Mouse (Mus musculus) small intestine, adult 10 weeks (tissue): ENCODE results near the gene Gm9844. TPM values are rescaled to one million over a fixed set of nuclear protein-coding genes. Genes with fewer than 3 reads are reported as not detected.

Source experiments
- polyA plus RNA-seq: library from polyadenylated mRNA; stranded (reverse); fragments of 350-450 nt; fragmentation: Illumina TruSeq; extraction: RNeasy Lipid Tissue Mini Kit (QIAGEN cat#74804); gene quantifications from one replicate; pipeline ENCODE4 v1.2.3, GENCODE M21; 2014; ENCODE audit warnings: low replicate concordance

The Gm9844 gene
- polyA plus RNA-seq = not detected

GRCm38 (mm10) chr7:24861913-24862312, at the start of gene Gm9844:
Gene Gm9844 (plus strand): TSS chr7:24862213.

GRCm38 (mm10) chr7:24869532-24870165, 7.6 kb downstream of the Gm9844 start, which contains the start of the genes Lypd4 and Dmrtc2:
Gene Lypd4 (minus strand): TSS chr7:24869941.
Gene Dmrtc2 (plus strand): TSS chr7:24870057.

GRCm38 (mm10) chr7:24883896-24884692, 22.1 kb downstream of the Gm9844 start, which contains the start of gene Rps19:
Gene Rps19 (plus strand): TSS chr7:24884371.

GRCm38 (mm10) chr7:24897224-24897623, 35.2 kb downstream of the Gm9844 start, which contains the start of gene Cd79a:
Gene Cd79a (plus strand): TSS chr7:24897381.

GRCm38 (mm10) chr7:24902630-24903443, 40.8 kb downstream of the Gm9844 start, which contains the start of gene Arhgef1:
Gene Arhgef1 (plus strand): TSS chr7:24902912.

Other genes starting within 250 kb of the Gm9844 start
- gene Lypd3, start 225.7 kb upstream of the Gm9844 start, polyA plus RNA-seq = not detected
- not detected for gene Tex101, start 185.5 kb upstream of the Gm9844 start, polyA plus RNA-seq
- not detected for gene BC049730, start 153.0 kb upstream of the Gm9844 start, polyA plus RNA-seq
- gene Gm4763, start 135.3 kb upstream of the Gm9844 start, polyA plus RNA-seq = not detected
- gene Cd177, start 101.9 kb upstream of the Gm9844 start, polyA plus RNA-seq = not detected
- 0.59 TPM for gene Ceacam10, start 85.0 kb upstream of the Gm9844 start, polyA plus RNA-seq
- not detected for gene Lypd4, start 7.7 kb downstream of the Gm9844 start, polyA plus RNA-seq
- not detected for gene Dmrtc2, start 7.8 kb downstream of the Gm9844 start, polyA plus RNA-seq
- 2.7 TPM for gene Rps19, start 22.2 kb downstream of the Gm9844 start, polyA plus RNA-seq
- 0.30 TPM for gene Cd79a, start 35.2 kb downstream of the Gm9844 start, polyA plus RNA-seq
- gene Arhgef1, start 40.7 kb downstream of the Gm9844 start, polyA plus RNA-seq = 0.37 TPM
- not detected for gene Gm4881, start 82.3 kb downstream of the Gm9844 start, polyA plus RNA-seq
- not detected for gene Rabac1, start 110.5 kb downstream of the Gm9844 start, polyA plus RNA-seq
- not detected for gene Atp1a3, start 143.7 kb downstream of the Gm9844 start, polyA plus RNA-seq
- not detected for gene Grik5, start 210.1 kb downstream of the Gm9844 start, polyA plus RNA-seq
- 0.71 TPM for gene Zfp574, start 210.4 kb downstream of the Gm9844 start, polyA plus RNA-seq